Mouse (Mus musculus) kidney, adult 2 months (tissue): ENCODE measurements around the gene Zc3h7b. TPM values are rescaled to one million over a fixed set of nuclear protein-coding genes. Genes with fewer than 3 reads are reported as not detected.

Experiments
- DNase-seq: peaks from one replicate; pipeline ENCODE4 v3.0.0; 2021
- H3K27ac ChIP-seq: fragments of 200-500 bp; 2 replicates; pipeline ENCODE4 v1.5.1; 2012; ENCODE audit warnings: low read depth, low read length, control low read depth, inconsistent platforms; ENCODE audit not compliant: insufficient read depth
- H3K27me3 ChIP-seq: fragments of 200-500 bp; replicated peaks from 2 replicates; pipeline ENCODE4 v1.6.1; 2012; ENCODE audit warnings: mild to moderate bottlenecking, moderate library complexity, low read length, inconsistent platforms; ENCODE audit not compliant: control insufficient read depth, insufficient read depth
- H3K36me3 ChIP-seq: fragments of 200-500 bp; 2 replicates; pipeline ENCODE4 v1.6.1; 2012; ENCODE audit warnings: mild to moderate bottlenecking, moderate library complexity, low read length, inconsistent platforms; ENCODE audit not compliant: control insufficient read depth, insufficient read depth
- H3K4me1 ChIP-seq: fragments of 200-500 bp; 2 replicates; pipeline ENCODE4 v1.6.1; 2011; ENCODE audit warnings: low read length; ENCODE audit not compliant: control insufficient read depth, insufficient read depth
- H3K4me3 ChIP-seq: fragments of 200-500 bp; 2 replicates; pipeline ENCODE4 v1.5.1; 2011; ENCODE audit warnings: mild to moderate bottlenecking, low read depth, low read length, control low read depth; ENCODE audit not compliant: insufficient read depth
- CTCF ChIP-seq: fragments of 200-500 bp; conservative IDR thresholded peaks from 2 replicates; pipeline ENCODE4 v1.5.1; 2011; ENCODE audit warnings: low read depth, mild to moderate bottlenecking, control low read depth, low read length, moderate library complexity, mixed read lengths; ENCODE audit not compliant: insufficient read depth, insufficient read length
- POLR2A ChIP-seq: fragments of 200-500 bp; IDR thresholded peaks from one replicate; pipeline ENCODE4 v1.6.1; 2011; ENCODE audit warnings: low read depth, low read length, control low read depth
- WGBS: fragments of 180-500 bp; shearing (Covaris S2); methylation state at CpG from one replicate; pipeline ENCODE4 v1.1.7; 2018; 5-methylcytosine and 5-hydroxymethylcytosine counted together
- polyA plus RNA-seq: library from polyadenylated mRNA; depleted of rRNA; stranded (reverse); fragments of >200 nt; gene quantifications from 2 replicates; pipeline ENCODE4 v1.2.3, GENCODE M21; 2012

Zc3h7b gene
- polyA plus RNA-seq, 1 experiment = 46.5 TPM

DNA sequence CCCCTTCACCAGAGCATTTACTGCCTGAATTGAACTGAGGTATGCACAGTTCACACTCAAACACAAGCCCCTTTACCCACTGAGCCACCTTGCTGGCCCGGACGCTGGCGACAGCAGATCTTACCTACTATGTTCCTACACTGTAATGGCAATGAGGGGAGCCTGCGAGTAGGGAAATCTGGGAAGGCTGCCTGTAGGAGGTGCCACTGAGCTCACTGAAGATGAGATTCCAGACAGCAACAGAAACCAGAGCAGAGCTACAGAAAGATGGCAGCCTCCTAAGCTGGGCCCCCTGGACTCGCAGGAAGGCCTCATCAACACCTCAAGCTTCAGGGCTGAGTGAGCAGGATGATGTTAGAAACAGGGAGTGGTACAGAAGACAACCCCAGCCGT lies 25.7 kb upstream of the Zc3h7b start:
- Histone ChIP-seq H3K36me3 (no peaks in the 10 kb centered on the region; the same call in 1 of the 2 replicates), H3K4me1 (no peaks in the 10 kb centered on the region), H3K27ac (no peak overlapping the region), H3K4me3 (no peak overlapping the region), H3K27me3 (no peaks in the 10 kb centered on the region)
- WGBS = 90% methylated on average over 6 of the region's 6 CpGs
- 0 out of 2 replicates have a peak, but pooled peaks have one; percentile 10 for TF ChIP-seq CTCF
- TF ChIP-seq POLR2A = no peak
- DNase-seq = no peak

DNA sequence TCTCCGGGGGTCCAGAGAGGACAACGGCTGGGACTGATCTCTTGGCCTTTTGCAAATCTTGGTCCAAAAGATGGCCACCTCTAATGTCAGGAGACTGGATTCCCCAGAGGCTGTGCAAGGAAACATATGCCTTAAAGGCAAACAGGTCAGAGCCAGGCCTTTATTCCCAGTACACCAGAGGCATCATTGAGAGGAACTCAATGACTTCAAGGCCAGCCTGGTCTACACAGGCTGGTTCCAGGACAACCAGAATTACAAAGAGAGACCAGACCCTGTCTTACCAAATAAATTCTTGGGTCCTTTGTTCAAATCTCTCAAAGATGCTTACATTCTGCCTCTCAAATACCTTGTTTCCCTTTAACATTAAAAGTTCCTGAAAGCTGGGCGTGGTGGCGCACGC lies 22.5 kb upstream of the Zc3h7b start:
- WGBS = 94% methylated on average over 5 of the region's 5 CpGs
- H3K36me3 ChIP-seq = no peaks in the 10 kb centered on the region; the same call in 1 of the 2 replicates
- no peak for DNase-seq

DNA sequence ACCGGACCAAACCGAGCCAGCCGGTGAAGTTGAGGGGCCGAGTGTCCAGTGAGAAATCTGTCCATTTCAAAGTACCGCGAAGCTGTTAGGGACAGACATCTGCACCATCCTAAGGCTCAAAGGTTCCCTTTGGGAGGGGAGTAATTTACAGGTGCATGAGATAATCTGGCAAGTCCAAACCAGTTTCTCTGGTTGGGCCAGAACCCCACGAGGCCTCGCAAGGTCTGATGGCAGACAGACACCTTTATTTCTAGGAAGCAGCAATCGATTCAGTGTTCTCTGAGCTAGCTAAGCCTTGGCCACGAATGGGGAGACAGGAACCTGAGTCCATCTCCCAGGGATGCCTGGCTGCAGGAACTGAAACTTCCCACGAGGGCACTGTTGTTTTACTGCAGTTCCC lies 21.2 kb upstream of the Zc3h7b start:
- TF ChIP-seq CTCF (no peak), POLR2A (no peak)
- H3K36me3 ChIP-seq = no peaks in the 10 kb centered on the region
- no peak overlapping the region for H3K27ac ChIP-seq
- peaks cover 2% of the 10 kb centered on the region; the same call in 1 of the 2 replicates for H3K4me1 ChIP-seq
- 84% methylated on average over 11 of the region's 11 CpGs for WGBS
- H3K4me3 ChIP-seq = no peak overlapping the region
- no peaks in the 10 kb centered on the region for H3K27me3 ChIP-seq
- DNase-seq = no peak

More for the DNA sequence above, 22.5 kb upstream of the Zc3h7b start:
- H3K27ac ChIP-seq = no peak overlapping the region
- H3K27me3 ChIP-seq = no peaks in the 10 kb centered on the region
- H3K4me1 ChIP-seq = no peaks in the 10 kb centered on the region
- no peak overlapping the region for H3K4me3 ChIP-seq
- TF ChIP-seq CTCF = no peak
- no peak for TF ChIP-seq POLR2A

DNA sequence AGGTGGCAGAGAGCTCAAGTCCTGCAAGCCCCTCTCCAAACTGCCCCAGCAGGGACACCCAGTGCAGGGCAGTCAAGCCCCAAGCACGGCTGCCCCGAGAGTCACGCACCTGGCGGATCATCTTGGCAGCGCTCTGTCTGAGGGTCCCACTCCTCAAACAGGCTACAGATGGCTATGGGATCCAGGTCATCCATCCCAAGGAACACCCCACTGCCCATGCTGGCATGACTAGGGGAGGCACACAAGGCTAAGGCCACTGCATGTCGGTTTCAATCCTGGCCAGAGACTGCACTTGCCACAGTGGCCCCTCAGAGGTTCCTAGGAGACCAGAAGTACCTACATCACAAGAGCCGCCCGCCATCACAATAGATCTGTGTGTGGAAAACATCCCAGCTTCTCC lies 18.9 kb upstream of the Zc3h7b start:
- no peak for DNase-seq
- H3K4me3 ChIP-seq = no peak overlapping the region
- 95% methylated on average over 8 of the region's 8 CpGs for WGBS
- H3K4me1 ChIP-seq = peaks cover 5% of the 10 kb centered on the region; the same call in 1 of the 2 replicates
- H3K27ac ChIP-seq = no peak overlapping the region
- H3K27me3 ChIP-seq = no peaks in the 10 kb centered on the region
- TF ChIP-seq CTCF (no peak), POLR2A (no peak)
- no peaks in the 10 kb centered on the region for H3K36me3 ChIP-seq

DNA sequence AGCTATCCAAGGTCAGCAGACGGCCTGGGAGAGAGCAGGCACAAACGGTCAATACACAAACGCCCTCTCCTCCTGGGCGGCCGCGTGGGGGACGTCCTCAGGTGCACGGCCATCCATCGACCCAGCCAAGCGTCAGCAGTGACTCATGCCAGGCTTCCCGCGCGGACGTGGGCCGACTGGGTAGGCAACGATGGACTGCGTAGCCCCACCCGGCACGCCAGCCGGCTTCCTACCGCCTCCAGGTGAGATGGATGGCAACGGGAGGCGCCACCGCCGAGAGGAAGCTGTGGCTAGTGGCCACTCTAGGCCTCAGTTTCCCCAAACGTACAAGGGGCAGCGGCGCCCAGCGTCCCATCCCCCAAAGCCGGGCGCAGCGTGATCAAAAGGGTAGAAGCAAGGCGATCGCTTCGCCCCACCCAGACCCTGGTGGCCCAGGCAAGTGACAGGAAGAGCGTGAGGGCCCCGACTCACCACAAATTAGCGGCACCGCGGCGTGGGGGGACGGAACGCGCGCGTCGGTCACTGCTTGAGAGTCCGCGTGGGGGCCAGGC lies 15.5 kb upstream of the Zc3h7b start:
- Histone ChIP-seq H3K4me1 (peaks cover 5% of the 10 kb centered on the region; the same call in 1 of the 2 replicates), H3K27ac (peak overlapping the region; percentile 46; the same call in 1 of the 2 replicates), H3K4me3 (peak overlapping the region; percentile 93), H3K36me3 (no peaks in the 10 kb centered on the region), H3K27me3 (no peaks in the 10 kb centered on the region)
- WGBS = under 1% methylated on average over 49 of the region's 49 CpGs
- peak; percentile 30 for DNase-seq
- TF ChIP-seq CTCF = no peak
- no peak for TF ChIP-seq POLR2A

DNA sequence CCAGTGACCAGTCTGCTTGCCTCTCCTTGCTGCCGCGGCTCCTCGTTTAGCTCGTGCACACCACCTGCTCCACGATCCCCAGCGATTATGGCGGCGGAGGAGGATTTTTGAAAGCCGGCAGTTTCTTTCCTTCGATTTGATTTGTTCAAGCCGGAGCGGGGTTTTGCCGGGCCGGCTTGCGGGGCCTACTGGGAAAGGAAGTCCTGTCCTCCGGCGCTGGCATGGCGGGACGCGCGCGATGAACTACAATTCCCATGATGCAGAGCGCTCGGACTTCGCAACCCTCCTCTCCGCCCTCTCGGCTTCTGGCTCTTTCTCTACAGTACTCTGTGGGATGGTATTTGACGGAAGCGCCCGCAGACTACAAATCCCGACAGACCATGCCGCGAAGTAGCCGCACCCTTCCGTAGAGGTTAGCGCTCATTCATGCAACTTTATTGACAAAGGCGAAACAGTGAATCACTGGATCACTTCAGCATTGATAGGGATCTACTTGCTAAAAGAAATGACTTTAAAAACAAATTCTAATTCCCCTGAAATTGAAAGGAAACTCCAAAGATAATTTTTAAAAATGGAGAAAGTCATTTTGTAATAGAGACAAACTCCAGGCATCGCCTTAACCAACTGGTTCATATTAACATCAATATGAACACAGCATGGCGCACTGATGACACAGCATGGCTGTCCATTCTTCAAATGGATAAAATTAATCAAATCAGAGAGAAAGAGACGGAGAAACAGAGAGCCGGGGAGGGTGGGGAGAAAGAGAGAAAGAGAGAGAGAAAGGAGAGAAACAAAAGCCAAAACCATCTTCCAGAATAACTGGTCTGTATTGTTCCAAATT lies 14.8 kb upstream of the Zc3h7b start:
- peak overlapping the region; percentile 46; the same call in 1 of the 2 replicates for H3K27ac ChIP-seq
- TF ChIP-seq CTCF = no peak
- TF ChIP-seq POLR2A = no peak
- H3K27me3 ChIP-seq = no peaks in the 10 kb centered on the region
- 5% methylated on average over 41 of the region's 41 CpGs for WGBS
- H3K4me3 ChIP-seq = peak overlapping the region; percentile 93
- H3K36me3 ChIP-seq = no peaks in the 10 kb centered on the region
- peaks cover 5% of the 10 kb centered on the region; the same call in 1 of the 2 replicates for H3K4me1 ChIP-seq
- peak; percentile 100 for DNase-seq

DNA sequence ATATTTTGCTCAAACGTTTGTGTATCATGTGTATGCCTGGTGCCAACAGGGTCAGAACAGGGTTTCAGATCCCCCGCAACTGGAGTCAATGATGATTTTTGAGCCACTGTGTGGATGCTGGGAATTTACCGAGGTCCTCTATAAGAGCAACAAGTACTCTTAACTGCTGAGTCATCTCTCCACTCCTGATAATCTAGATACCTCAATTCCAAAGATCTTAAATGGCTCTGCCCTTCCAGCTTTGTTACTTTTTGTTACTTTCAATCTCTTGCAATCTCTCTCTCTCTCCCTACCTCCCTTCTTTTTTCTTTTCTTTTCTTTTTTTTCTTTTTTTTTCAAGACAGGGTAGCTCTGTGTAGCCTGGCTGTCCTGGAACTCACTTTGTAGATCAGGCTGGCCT lies 9.8 kb upstream of the Zc3h7b start:
- no peaks in the 10 kb centered on the region for H3K36me3 ChIP-seq
- H3K4me1 ChIP-seq = no peaks in the 10 kb centered on the region
- 55% methylated on average over 3 of the region's 3 CpGs for WGBS
- DNase-seq = no peak
- no peaks in the 10 kb centered on the region for H3K27me3 ChIP-seq
- H3K27ac ChIP-seq = no peak overlapping the region
- TF ChIP-seq POLR2A (no peak), CTCF (no peak)
- no peak overlapping the region for H3K4me3 ChIP-seq
